In the genomic region with DNA sequence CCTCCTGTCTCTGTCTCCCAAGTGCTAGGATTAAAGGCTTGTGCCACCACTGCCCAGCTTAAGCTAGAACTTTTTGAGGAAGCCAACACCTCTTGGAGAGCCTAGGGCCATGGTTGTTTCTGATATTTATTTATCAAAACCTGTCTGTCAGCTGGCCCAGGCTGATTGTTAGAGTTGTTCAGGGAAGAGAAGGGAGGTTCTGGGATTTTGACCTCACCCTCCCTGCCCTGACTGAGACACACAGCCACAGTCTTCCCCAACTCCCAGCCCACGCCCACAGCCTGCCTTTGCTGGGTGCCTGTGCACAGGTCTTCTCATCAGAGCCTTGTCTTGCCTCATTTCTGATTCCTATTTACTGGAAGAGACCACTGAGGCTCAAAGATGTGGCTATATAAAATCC, we compare ENCODE assay signal across 27 mouse cellular contexts. TPM values are rescaled to one million over a fixed set of nuclear protein-coding genes. Genes with fewer than 3 reads are reported as not detected.
DNase-seq lines count a peak whose midpoint lies in the region; ATAC-seq and TF ChIP-seq lines count a peak whose summit lies in the region.
"Had no signal": no experiment of that assay in that cellular context is flagged by ENCODE, and none has a peak within 500 bp of the region (broad histone marks: within the 10 kb centered on the region; RNA-seq: fewer than 3 reads in every experiment).

No protein-coding gene starts in this region.

- TF ChIP-seq CTCF in liver, embryonic 14.5 days (IDR thresholded peaks at IDR 0.05; ENCODE audit: low read depth): no peak

- 40% methylated on average over 1 of the region's 1 CpGs for WGBS in liver, embryonic 14.5 days (ENCODE audit: insufficient replicate concordance)

- DNase-seq in spleen, adult 12 weeks (ENCODE audit: low spot score): peak; percentile 37
- DNase-seq in spleen, adult 18-20 months: no peak
- peak; percentile 60 to 78 (median 73) for DNase-seq in liver, embryonic 14.5 days (ENCODE audit: low read depth in 3 of 3, low spot score in 3 of 3)
- DNase-seq in right cerebral cortex, adult 2 months (ENCODE audit: low spot score in 2 of 2): no peak
- DNase-seq in gastrocnemius, adult 18-20 months (ENCODE audit: low spot score): no peak
- no peak for DNase-seq in gastrocnemius, postnatal 36 days
- no peak for DNase-seq in adrenal gland, postnatal 14 days
- DNase-seq: adrenal gland, postnatal 36 days; cerebellum, adult 11-12 months; cerebellum, postnatal 25 days; gastrocnemius, postnatal 10 days; heart, adult 11 months; kidney, postnatal 36 days; lung, postnatal 36 days; right cerebral cortex, postnatal 25 days; thymus, postnatal 36 days had no signal

- peaks cover 41% of the 10 kb centered on the region for H3K36me3 ChIP-seq in erythroblast, embryonic 14.5 days (ENCODE audit: control insufficient read depth)
- H3K36me3 ChIP-seq in liver, embryonic 14.5 days (replicated peaks; ENCODE audit: control insufficient read depth, insufficient read depth, low read depth): no peaks in the 10 kb centered on the region; the same call in 1 of the 2 replicates
- H3K36me3 ChIP-seq: embryonic facial prominence, embryonic 12.5 days; intestine, embryonic 15.5 days; lung, embryonic 15.5 days; midbrain, embryonic 13.5 days; stomach, embryonic 15.5 days had no signal

- peaks cover 91% of the 10 kb centered on the region for H3K4me1 ChIP-seq in erythroblast, embryonic 14.5 days (ENCODE audit: control insufficient read depth)
- peaks cover 61 to 74% of the 10 kb centered on the region in 2 experiments for H3K4me1 ChIP-seq in liver, embryonic 14.5 days (replicated peaks; ENCODE audit: control insufficient read depth in 2 of 2, insufficient read depth in 2 of 2, low read length in 1 of 2)

- no peaks in the 10 kb centered on the region for H3K27me3 ChIP-seq in erythroblast, embryonic 14.5 days (ENCODE audit: control insufficient read depth)
- H3K27me3 ChIP-seq in liver, embryonic 14.5 days (ENCODE audit: control insufficient read depth, insufficient read depth, low read length): no peaks in the 10 kb centered on the region
- H3K27me3 ChIP-seq: embryonic facial prominence, embryonic 12.5 days; intestine, embryonic 15.5 days; limb, embryonic 13.5 days; lung, embryonic 15.5 days; megakaryocyte, embryonic 14.5 days; midbrain, embryonic 13.5 days; stomach, embryonic 15.5 days had no signal

- H3K4me3 ChIP-seq in erythroblast, embryonic 14.5 days (replicated peaks): peak overlapping the region; percentile 30
- H3K4me3 ChIP-seq in liver, embryonic 14.5 days (ENCODE audit: insufficient read depth in 1 of 2, low read depth in 2 of 2, low read length in 2 of 2): no peak overlapping the region
- H3K4me3 ChIP-seq: embryonic facial prominence, embryonic 12.5 days; intestine, embryonic 15.5 days; limb, embryonic 13.5 days; lung, embryonic 15.5 days; megakaryocyte, embryonic 14.5 days; midbrain, embryonic 13.5 days; stomach, embryonic 15.5 days had no signal

- intact Hi-C loops in gastrocnemius, postnatal 36 days (cut with DNase I): no loop called here

- no peaks in the 10 kb centered on the region for H3K9me3 ChIP-seq in erythroblast, embryonic 14.5 days (ENCODE audit: control insufficient read depth, low read length)
- H3K9me3 ChIP-seq in liver, embryonic 14.5 days (ENCODE audit: control insufficient read depth, low read length): no peaks in the 10 kb centered on the region
- H3K9me3 ChIP-seq: embryonic facial prominence, embryonic 12.5 days; intestine, embryonic 15.5 days; limb, embryonic 13.5 days; lung, embryonic 15.5 days; megakaryocyte, embryonic 14.5 days; midbrain, embryonic 13.5 days; stomach, embryonic 15.5 days had no signal

- peak overlapping the region; percentile 25 for H3K4me2 ChIP-seq in liver, embryonic 14.5 days (ENCODE audit: low read depth)
- H3K4me2 ChIP-seq: embryonic facial prominence, embryonic 12.5 days; heart, embryonic 11.5 days; intestine, embryonic 15.5 days; limb, embryonic 13.5 days; lung, embryonic 15.5 days; midbrain, embryonic 13.5 days; stomach, embryonic 15.5 days had no signal

- peak; percentile 63 for ATAC-seq in liver, embryonic 14.5 days (ENCODE audit: insufficient read depth)
- ATAC-seq: forebrain, embryonic 14.5 days; hindbrain, embryonic 16.5 days; intestine, embryonic 15.5 days; midbrain, embryonic 13.5 days had no signal

- peak overlapping the region; percentile 23 for H3K27ac ChIP-seq in liver, embryonic 14.5 days
- H3K27ac ChIP-seq: embryonic facial prominence, embryonic 12.5 days; intestine, embryonic 15.5 days; limb, embryonic 13.5 days; lung, embryonic 15.5 days; midbrain, embryonic 13.5 days; stomach, embryonic 15.5 days had no signal

- H3K9ac ChIP-seq in liver, embryonic 14.5 days (replicated peaks): peak overlapping the region; percentile 47
- H3K9ac ChIP-seq: embryonic facial prominence, embryonic 12.5 days; intestine, embryonic 15.5 days; limb, embryonic 13.5 days; lung, embryonic 15.5 days; midbrain, embryonic 13.5 days; stomach, embryonic 15.5 days had no signal

- peak; percentile 83 for TF ChIP-seq EP300 in liver, embryonic 14.5 days (IDR thresholded peaks at IDR 0.05; ENCODE audit: low read depth)

RNA-seq across cellular contexts. Expression of a gene that starts 7.6 kb away (rescaled TPM):
- polyA plus RNA-seq in erythroblast, embryonic 14.5 days (2012): 15.0 and 24.8 TPM in 2 replicates
- 10.7 and 14.0 TPM in 2 replicates for polyA plus RNA-seq in liver, embryonic 14.5 days (2012; rRNA removed)
- 11.1 and 15.0 TPM in 2 replicates for polyA plus RNA-seq in liver, embryonic 14.5 days (2014; fragmentation: Nextera tagmentation; extraction: Ambion mirVana)
- 10 to 100 TPM in 1 of 2 experiments, 1 to 10 TPM in 1; 8.2 to 10.3 TPM for total RNA-seq in gastrocnemius, adult 18-20 months (2021)
- 1 to 10 TPM; 6.8 to 9.6 TPM for total RNA-seq in gastrocnemius, postnatal 36 days (2021)
- 17.9 and 18.4 TPM in 2 replicates for total RNA-seq in adrenal gland, postnatal 14 days (2021)

RNA-seq across cellular contexts. Expression of a gene that starts 9.6 kb away (rescaled TPM):
- 59.8 and 102 TPM in 2 replicates for polyA plus RNA-seq in erythroblast, embryonic 14.5 days (2012)
- polyA plus RNA-seq in liver, embryonic 14.5 days (2012; rRNA removed): 37.0 and 44.7 TPM in 2 replicates
- 100 and 124 TPM in 2 replicates for polyA plus RNA-seq in liver, embryonic 14.5 days (2014; fragmentation: Nextera tagmentation; extraction: Ambion mirVana)
- 100 to 1,000 TPM; 105 to 173 TPM for total RNA-seq in gastrocnemius, adult 18-20 months (2021)
- 100 to 1,000 TPM; 172 to 192 TPM for total RNA-seq in gastrocnemius, postnatal 36 days (2021)
- 70.0 and 74.3 TPM in 2 replicates for total RNA-seq in adrenal gland, postnatal 14 days (2021)

RNA-seq across cellular contexts. Expression of a gene that starts 43.1 kb away (rescaled TPM):
- 1.3 and 1.8 TPM in 2 replicates for polyA plus RNA-seq in erythroblast, embryonic 14.5 days (2012)
- 30.9 and 35.7 TPM in 2 replicates for polyA plus RNA-seq in liver, embryonic 14.5 days (2012; rRNA removed)
- 25.1 and 27.5 TPM in 2 replicates for polyA plus RNA-seq in liver, embryonic 14.5 days (2014; fragmentation: Nextera tagmentation; extraction: Ambion mirVana)
- total RNA-seq in gastrocnemius, adult 18-20 months (2021): 10 to 100 TPM; 41.0 to 42.9 TPM
- total RNA-seq in gastrocnemius, postnatal 36 days (2021): 10 to 100 TPM; 37.7 to 41.3 TPM
- 48.9 and 49.8 TPM in 2 replicates for total RNA-seq in adrenal gland, postnatal 14 days (2021)

Comparison
In these comparisons a context has a peak if more than half of its experiments do, and no peak if none do; other contexts are left out.
1. DNase-seq: peak in spleen, adult 12 weeks (single experiment) and liver, embryonic 14.5 days (3 of 3); none in spleen, adult 18-20 months (0 of 2), right cerebral cortex, adult 2 months (0 of 2), gastrocnemius, adult 18-20 months (single experiment), gastrocnemius, postnatal 36 days (0 of 2) and adrenal gland, postnatal 14 days (single experiment).